Comparison of ENCODE assay signal across 9 mouse cellular contexts in genomic region chr2:60883931-60884330, GRCm38 (mm10).
DNase-seq lines count a peak whose midpoint lies in the region; ATAC-seq and TF ChIP-seq lines count a peak whose summit lies in the region.
"Had no signal": no experiment of that assay in that cellular context is flagged by ENCODE, and none has a peak within 500 bp of the region (broad histone marks: within the 10 kb centered on the region; RNA-seq: fewer than 3 reads in every experiment).

No protein-coding gene starts in this region.

- H3K79me2 ChIP-seq in liver, adult 2 months (ENCODE audit: control insufficient read depth, insufficient read depth, low read length), result peaks cover 5% of the 10 kb centered on the region

- H3K27ac ChIP-seq in embryonic fibroblast, embryonic 13.5 days (ENCODE audit: insufficient read depth, low read length), result peak overlapping the region; percentile 56; the same call in 1 of the 2 replicates
- peak overlapping the region; percentile 31; the same call in 1 of the 2 replicates for H3K27ac ChIP-seq in liver, adult 2 months (replicated peaks; ENCODE audit: insufficient read depth, low read depth, low read length)
- H3K27ac ChIP-seq in stomach, embryonic 15.5 days, result 0 out of 2 replicates have a peak overlapping the region, but pooled peaks have one; percentile 19
- no peak overlapping the region for H3K27ac ChIP-seq in midbrain, embryonic 15.5 days

- no peak overlapping the region for H3K4me3 ChIP-seq in embryonic fibroblast, embryonic 13.5 days (ENCODE audit: insufficient read depth, low read length)
- H3K4me3 ChIP-seq in liver, adult 2 months (ENCODE audit: insufficient read depth, low read depth, low read length), result no peak overlapping the region
- no peak overlapping the region for H3K4me3 ChIP-seq in stomach, embryonic 15.5 days (replicated peaks)
- H3K4me3 ChIP-seq in midbrain, embryonic 15.5 days, result no peak overlapping the region
- H3K4me3 ChIP-seq: neural tube, embryonic 13.5 days had no signal

- no peak for TF ChIP-seq POLR2A in embryonic fibroblast, embryonic 13.5 days (IDR thresholded peaks at IDR 0.05; ENCODE audit: low read depth, low read length)
- TF ChIP-seq POLR2A in liver, adult 2 months (IDR thresholded peaks at IDR 0.05; ENCODE audit: extremely low read depth, insufficient read depth, low read length), result no peak

- H3K9me3 ChIP-seq in stomach, embryonic 15.5 days, result no peaks in the 10 kb centered on the region
- H3K9me3 ChIP-seq in midbrain, embryonic 15.5 days, result no peaks in the 10 kb centered on the region
- H3K9me3 ChIP-seq: neural tube, embryonic 13.5 days had no signal

- no peak overlapping the region for H3K4me2 ChIP-seq in stomach, embryonic 15.5 days
- no peak overlapping the region for H3K4me2 ChIP-seq in midbrain, embryonic 15.5 days
- H3K4me2 ChIP-seq: neural tube, embryonic 13.5 days had no signal

- ATAC-seq in stomach, embryonic 15.5 days (ENCODE audit: insufficient read depth, low FRiP score, low read depth), result no peak
- no peak for ATAC-seq in midbrain, embryonic 15.5 days (replicated peaks)

- TF ChIP-seq CTCF in embryonic fibroblast, embryonic 13.5 days (IDR thresholded peaks at IDR 0.05; ENCODE audit: borderline replicate concordance, insufficient read depth, low read length), result no peak
- TF ChIP-seq CTCF in liver, adult 2 months (IDR thresholded peaks at IDR 0.05; ENCODE audit: low read depth, low read length), result no peak

- no peak overlapping the region for H3K9ac ChIP-seq in liver, adult 2 months (ENCODE audit: low read depth, low read length)
- H3K9ac ChIP-seq in stomach, embryonic 15.5 days, result no peak overlapping the region
- H3K9ac ChIP-seq in midbrain, embryonic 15.5 days, result no peak overlapping the region
- H3K9ac ChIP-seq: neural tube, embryonic 13.5 days had no signal

- no peaks in the 10 kb centered on the region for H3K36me3 ChIP-seq in liver, adult 2 months (ENCODE audit: control insufficient read depth, insufficient read depth, low read length)
- H3K36me3 ChIP-seq in stomach, embryonic 15.5 days, result no peaks in the 10 kb centered on the region
- H3K36me3 ChIP-seq in midbrain, embryonic 15.5 days (replicated peaks), result no peaks in the 10 kb centered on the region
- H3K36me3 ChIP-seq: neural tube, embryonic 13.5 days had no signal

- WGBS in liver, adult 2 months, result 31% methylated on average over 4 of the region's 4 CpGs
- 41% methylated on average over 4 of the region's 4 CpGs for WGBS in stomach, embryonic 15.5 days
- 60% methylated on average over 4 of the region's 4 CpGs for WGBS in midbrain, embryonic 15.5 days

- peaks cover 15% of the 10 kb centered on the region for H3K4me1 ChIP-seq in embryonic fibroblast, embryonic 13.5 days (ENCODE audit: control insufficient read depth, insufficient read depth, low read length)
- peaks cover 11% of the 10 kb centered on the region for H3K4me1 ChIP-seq in liver, adult 2 months (ENCODE audit: control insufficient read depth, insufficient read depth, low read length)
- peaks cover 10% of the 10 kb centered on the region for H3K4me1 ChIP-seq in stomach, embryonic 15.5 days
- H3K4me1 ChIP-seq in midbrain, embryonic 15.5 days, result peaks cover 18% of the 10 kb centered on the region

- DNase-seq in spleen, postnatal 36 days (ENCODE audit: low spot score in 2 of 2), result peak; percentile 23 to 41
- no peak for DNase-seq in spleen, postnatal 14 days (ENCODE audit: low spot score in 2 of 2)
- peak; percentile 51 for DNase-seq in liver, adult 2 months (ENCODE audit: extremely low read depth, low read depth, low spot score)
- DNase-seq in testis, postnatal 10 days (ENCODE audit: low spot score), result no peak
- no peak for DNase-seq in layer of hippocampus, adult 8-10 months (ENCODE audit: low spot score in 2 of 2)

- no peaks in the 10 kb centered on the region for H3K27me3 ChIP-seq in liver, adult 2 months (ENCODE audit: control insufficient read depth, insufficient read depth, low read length)
- H3K27me3 ChIP-seq in stomach, embryonic 15.5 days (replicated peaks), result no peaks in the 10 kb centered on the region
- no peaks in the 10 kb centered on the region for H3K27me3 ChIP-seq in midbrain, embryonic 15.5 days (replicated peaks)
- H3K27me3 ChIP-seq: neural tube, embryonic 13.5 days had no signal

Comparison
In these comparisons a context has a peak if more than half of its experiments do, and no peak if none do; other contexts are left out.
1. DNase-seq: peak in spleen, postnatal 36 days (2 of 2) and liver, adult 2 months (single experiment); none in spleen, postnatal 14 days (0 of 2), testis, postnatal 10 days (single experiment) and layer of hippocampus, adult 8-10 months (0 of 2).